Mouse (Mus musculus): ENCODE results near the gene Snx14. TPM values are rescaled to one million over a fixed set of nuclear protein-coding genes. Genes with fewer than 3 reads are reported as not detected.

Snx14 gene
- total and polyA plus RNA-seq, 3 experiments = 11.1 to 83.1 (median 16.9) TPM

DNA sequence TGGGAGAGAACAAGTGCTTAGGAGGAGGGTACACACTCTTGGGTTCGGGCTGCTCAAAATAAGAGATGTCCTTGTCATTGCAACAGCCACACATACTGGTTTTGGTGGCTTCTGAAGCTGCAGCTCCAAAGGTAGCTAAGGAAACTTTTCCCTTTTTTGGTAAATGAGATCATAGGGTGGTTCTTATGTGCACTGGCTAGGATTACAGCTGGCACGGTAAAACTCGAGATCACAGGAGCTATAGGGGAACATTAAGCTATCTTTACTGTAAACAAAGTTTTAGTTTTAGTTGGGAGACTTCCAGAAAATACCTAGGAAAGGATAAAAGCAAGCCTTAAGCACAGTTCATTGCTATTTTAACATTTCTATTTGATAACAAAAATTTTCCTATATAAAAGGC lies 87.6 kb downstream of the Snx14 start:
- no peak overlapping the region for H3K9ac ChIP-seq (ENCODE audit: control insufficient read depth, low read depth, low read length, poor library complexity, severe bottlenecking)
- H3K9me3 ChIP-seq (replicated peaks; ENCODE audit: insufficient read depth, low read length) = no peaks in the 10 kb centered on the region
- no peaks in the 10 kb centered on the region for H3K27me3 ChIP-seq (ENCODE audit: control insufficient read depth in 1 of 2, insufficient read depth in 2 of 2, low read length in 2 of 2)
- H3K79me2 ChIP-seq (ENCODE audit: control insufficient read depth, insufficient read depth, low read length, poor library complexity) = no peaks in the 10 kb centered on the region
- H3K4me1 ChIP-seq (ENCODE audit: control insufficient read depth in 1 of 2, insufficient read depth in 2 of 2, low read length in 2 of 2) = no peaks in the 10 kb centered on the region
- H3K4me3 ChIP-seq (ENCODE audit: control insufficient read depth in 1 of 2, insufficient read depth in 1 of 2, low read depth in 2 of 2, low read length in 2 of 2) = no peak overlapping the region
- DNase-seq (ENCODE audit: low read depth, low spot score) = no peak
- H3K27ac ChIP-seq (ENCODE audit: control insufficient read depth, low read depth, low read length) = no peak overlapping the region
- no peaks in the 10 kb centered on the region for H3K36me3 ChIP-seq (ENCODE audit: control insufficient read depth in 1 of 2, insufficient read depth in 2 of 2, low read length in 2 of 2)
- TF ChIP-seq MAX (IDR thresholded peaks at IDR 0.05; ENCODE audit: low read length) (no peak), USF1 (IDR thresholded peaks at IDR 0.05; ENCODE audit: low read depth, low read length) (no peak), POLR2AphosphoS2 (IDR thresholded peaks at IDR 0.05; ENCODE audit: low read length) (no peak), MEF2A (IDR thresholded peaks at IDR 0.05; ENCODE audit: extremely low read depth, insufficient replicate concordance, low read depth, low read length, poor library complexity, severe bottlenecking) (no peak), RCOR1 (IDR thresholded peaks at IDR 0.05; ENCODE audit: low read depth, low read length) (no peak), TCF12 (IDR thresholded peaks at IDR 0.05; ENCODE audit: low read depth, low read length) (no peak), SMC3 (IDR thresholded peaks at IDR 0.05; ENCODE audit: low read depth, low read length) (no peak), UBTF (IDR thresholded peaks at IDR 0.05; ENCODE audit: borderline replicate concordance, insufficient read depth, low read depth, low read length) (no peak), MXI1 (IDR thresholded peaks at IDR 0.05; ENCODE audit: low read depth, low read length) (no peak), POLR2A (IDR thresholded peaks at IDR 0.05; ENCODE audit: control insufficient read depth in 1 of 2, insufficient read depth in 1 of 2, low read depth in 1 of 2, low read length in 2 of 2, poor library complexity in 1 of 2) (no peak), KAT2A (conservative IDR thresholded peaks at IDR 0.05; ENCODE audit: low read depth, low read length) (no peak), TBP (IDR thresholded peaks at IDR 0.05; ENCODE audit: low read depth, low read length) (no peak), ZKSCAN1 (IDR thresholded peaks at IDR 0.05; ENCODE audit: low read depth, low read length) (no peak), MYB (IDR thresholded peaks at IDR 0.05; ENCODE audit: low read depth, low read length) (no peak), SIN3A (IDR thresholded peaks at IDR 0.05; ENCODE audit: low read length) (no peak), CHD2 (IDR thresholded peaks at IDR 0.05; ENCODE audit: low read length) (no peak)

DNA sequence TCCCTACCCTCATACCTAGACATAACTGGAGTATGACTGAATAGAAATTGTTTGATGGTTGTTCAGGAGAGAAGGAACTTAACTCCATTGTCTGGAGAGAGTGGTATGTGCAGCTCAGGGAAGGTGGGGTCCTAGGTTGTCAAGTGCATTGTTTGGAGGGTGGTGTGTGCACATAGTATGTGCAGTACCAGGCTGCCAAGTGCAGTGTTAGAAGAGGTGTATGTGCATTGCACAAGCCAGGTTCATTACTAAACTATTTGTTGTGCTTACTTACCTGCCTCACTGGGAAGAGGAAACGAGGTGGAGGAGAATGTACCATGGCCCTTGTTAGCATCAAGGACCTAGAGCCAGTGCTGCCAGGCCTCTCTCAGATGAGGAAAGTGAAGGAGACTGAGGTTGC lies 88.4 kb downstream of the Snx14 start:
- Histone ChIP-seq H3K9ac (ENCODE audit: control insufficient read depth, low read depth, low read length, poor library complexity, severe bottlenecking) (no peak overlapping the region), H3K27ac (ENCODE audit: control insufficient read depth, low read depth, low read length) (no peak overlapping the region), H3K4me1 (ENCODE audit: control insufficient read depth in 1 of 2, insufficient read depth in 2 of 2, low read length in 2 of 2) (no peaks in the 10 kb centered on the region), H3K9me3 (replicated peaks; ENCODE audit: insufficient read depth, low read length) (no peaks in the 10 kb centered on the region), H3K79me2 (ENCODE audit: control insufficient read depth, insufficient read depth, low read length, poor library complexity) (no peaks in the 10 kb centered on the region), H3K4me3 (ENCODE audit: control insufficient read depth in 1 of 2, insufficient read depth in 1 of 2, low read depth in 2 of 2, low read length in 2 of 2) (no peak overlapping the region), H3K36me3 (ENCODE audit: control insufficient read depth in 1 of 2, insufficient read depth in 2 of 2, low read length in 2 of 2) (no peaks in the 10 kb centered on the region), H3K27me3 (ENCODE audit: control insufficient read depth in 1 of 2, insufficient read depth in 2 of 2, low read length in 2 of 2) (no peaks in the 10 kb centered on the region)
- no peak for DNase-seq (ENCODE audit: low read depth, low spot score)
- no peak for TF ChIP-seq MYC (IDR thresholded peaks at IDR 0.05; ENCODE audit: low read depth, low read length)
- TF ChIP-seq USF2 (IDR thresholded peaks at IDR 0.05; ENCODE audit: borderline replicate concordance in 1 of 2, insufficient read depth in 1 of 2, low read depth in 1 of 2, low read length in 2 of 2) = no peak
- no peak for TF ChIP-seq CHD1 (IDR thresholded peaks at IDR 0.05; ENCODE audit: low read depth, low read length)
- no peak for TF ChIP-seq ELF1 (IDR thresholded peaks at IDR 0.05; ENCODE audit: low read depth, low read length)
- TF ChIP-seq UBTF (IDR thresholded peaks at IDR 0.05; ENCODE audit: borderline replicate concordance, insufficient read depth, low read depth, low read length) = no peak
